Mouse (Mus musculus) c-Kit-positive CD71-positive TER-119-positive erythroid progenitor cells, embryonic 14.5 days (primary cell): Measurements from ENCODE around the gene Tph1.
A peak's percentile ranks its signal among the peaks of the same experiment; 100 is the strongest.

ENCODE experiments used
- DNase-seq: peaks from one replicate; pipeline ENCODE4 v3.0.0-alpha.2; 2013; ENCODE audit warnings: low spot score

The Tph1 gene

GRCm38 (mm10) chr7:46648431-46649140 lies 23.8 kb downstream of the Tph1 start:
- DNase-seq = no peak

- DNase-seq = no peak
Measured at GRCm38 (mm10) chr7:46643172-46643571, 29.2 kb downstream of the Tph1 start.

GRCm38 (mm10) chr7:46640062-46640461 lies 32.3 kb downstream of the Tph1 start:
- no peak for DNase-seq

GRCm38 (mm10) chr7:46639692-46640031 lies 32.7 kb downstream of the Tph1 start, which contains the start of gene Sergef:
TSS of gene Sergef (minus strand) at chr7:46639807.
- DNase-seq = peak; percentile 75

- DNase-seq = peak; percentile 9
Measured at GRCm38 (mm10) chr7:46638889-46639691, 33.2 kb downstream of the Tph1 start.

GRCm38 (mm10) chr7:46628375-46628975 lies 43.9 kb downstream of the Tph1 start:
- no peak for DNase-seq

GRCm38 (mm10) chr7:46623979-46624378 lies 48.4 kb downstream of the Tph1 start:
- no peak for DNase-seq

GRCm38 (mm10) chr7:46618416-46619110 lies 53.8 kb downstream of the Tph1 start:
- DNase-seq = no peak

GRCm38 (mm10) chr7:46616429-46617005 lies 55.8 kb downstream of the Tph1 start:
- no peak for DNase-seq

- no peak for DNase-seq
Measured at GRCm38 (mm10) chr7:46615256-46615977, 56.9 kb downstream of the Tph1 start.

- no peak for DNase-seq
Measured at GRCm38 (mm10) chr7:46614263-46614662, 58.1 kb downstream of the Tph1 start.

GRCm38 (mm10) chr7:46613091-46613490 lies 59.2 kb downstream of the Tph1 start:
- DNase-seq = no peak

- DNase-seq = no peak
Measured at GRCm38 (mm10) chr7:46612421-46612937, 59.9 kb downstream of the Tph1 start.

- no peak for DNase-seq
Measured at GRCm38 (mm10) chr7:46611970-46612369, 60.4 kb downstream of the Tph1 start.

- no peak for DNase-seq
Measured at GRCm38 (mm10) chr7:46609317-46609716, 63.0 kb downstream of the Tph1 start.

GRCm38 (mm10) chr7:46607428-46608055 lies 64.8 kb downstream of the Tph1 start:
- DNase-seq = peak; percentile 52

- no peak for DNase-seq
Measured at GRCm38 (mm10) chr7:46607031-46607426, 65.3 kb downstream of the Tph1 start.

GRCm38 (mm10) chr7:46606391-46607030 lies 65.8 kb downstream of the Tph1 start:
- DNase-seq = peak; percentile 29

GRCm38 (mm10) chr7:46603051-46603450 lies 69.3 kb downstream of the Tph1 start:
- DNase-seq = no peak

GRCm38 (mm10) chr7:46602079-46602478 lies 70.3 kb downstream of the Tph1 start:
- DNase-seq = no peak
